Mouse (Mus musculus): ENCODE measurements around the gene Dusp1.
A peak's percentile ranks its signal among the peaks of the same experiment; 100 is the strongest.

The Dusp1 gene

GRCm38 (mm10) chr17:26524801-26525200, 37.1 kb downstream of the Dusp1 start:
- DNase-seq (ENCODE audit: low spot score): no peak

GRCm38 (mm10) chr17:26524316-26524715, 37.6 kb downstream of the Dusp1 start:
- DNase-seq (ENCODE audit: low spot score): no peak

- no peak for DNase-seq (ENCODE audit: low spot score)
These were observed 39.2 kb downstream of the Dusp1 start for GRCm38 (mm10) chr17:26522711-26523110.

- no peak for DNase-seq (ENCODE audit: low spot score)
These were observed 43.6 kb downstream of the Dusp1 start for GRCm38 (mm10) chr17:26518306-26518705.

- no peak for DNase-seq (ENCODE audit: low spot score)
These were observed 46.3 kb downstream of the Dusp1 start for GRCm38 (mm10) chr17:26515675-26516074.

- no peak for DNase-seq (ENCODE audit: low spot score)
These were observed 47.3 kb downstream of the Dusp1 start for GRCm38 (mm10) chr17:26514581-26515030.

GRCm38 (mm10) chr17:26513459-26514290, 48.3 kb downstream of the Dusp1 start:
- no peak for DNase-seq (ENCODE audit: low spot score)

- no peak for DNase-seq (ENCODE audit: low spot score)
These were observed 49.0 kb downstream of the Dusp1 start for GRCm38 (mm10) chr17:26512961-26513360.

GRCm38 (mm10) chr17:26511816-26512774, 49.8 kb downstream of the Dusp1 start:
- no peak for DNase-seq (ENCODE audit: low spot score)

GRCm38 (mm10) chr17:26511256-26511655, 50.7 kb downstream of the Dusp1 start:
- DNase-seq (ENCODE audit: low spot score): no peak

- no peak for DNase-seq (ENCODE audit: low spot score)
These were observed 51.5 kb downstream of the Dusp1 start for GRCm38 (mm10) chr17:26510146-26511045.

- DNase-seq (ENCODE audit: low spot score): peak; percentile 89
These were observed 52.8 kb downstream of the Dusp1 start for GRCm38 (mm10) chr17:26508961-26509771.

- peak; percentile 97 for DNase-seq (ENCODE audit: low spot score)
These were observed 53.5 kb downstream of the Dusp1 start for GRCm38 (mm10) chr17:26508345-26508960.

GRCm38 (mm10) chr17:26507966-26508344, 54.0 kb downstream of the Dusp1 start:
- DNase-seq (ENCODE audit: low spot score): peak; percentile 81

GRCm38 (mm10) chr17:26506997-26507871, 54.7 kb downstream of the Dusp1 start:
- DNase-seq (ENCODE audit: low spot score): peak; percentile 54

GRCm38 (mm10) chr17:26506031-26506641, 55.8 kb downstream of the Dusp1 start:
- peak; percentile 7 for DNase-seq (ENCODE audit: low spot score)

- no peak for DNase-seq (ENCODE audit: low spot score)
These were observed 56.7 kb downstream of the Dusp1 start for GRCm38 (mm10) chr17:26505181-26505581.

- DNase-seq (ENCODE audit: low spot score): peak; percentile 43
These were observed 57.8 kb downstream of the Dusp1 start for GRCm38 (mm10) chr17:26503981-26504671.

Measured in embryo, embryonic 10.5 days (tissue).